Comparison of ENCODE assay signal across 1 mouse cellular context in genomic region chr17:87974629-87975228, GRCm38 (mm10).
A peak's percentile ranks its signal among the peaks of the same experiment; 100 is the strongest.
TF ChIP-seq lines count a peak whose summit lies in the region.

TSS of gene Msh6 (plus strand) at chr17:87975062.

TF ChIP-seq in MEL, 35 proteins besides CTCF, POLR2A, EP300 and RAD21 (continued from another document):
- TF ChIP-seq MYC (IDR thresholded peaks at IDR 0.05; ENCODE audit: low read depth, low read length) (no peak), MAX (IDR thresholded peaks at IDR 0.05; ENCODE audit: low read length) (peak; percentile 81), MAFK (IDR thresholded peaks at IDR 0.05; ENCODE audit: borderline replicate concordance, low read depth, low read length) (0 out of 2 replicates have a peak, but pooled peaks have one; percentile 8)
